Mouse (Mus musculus) neural tube, embryonic 14.5 days (tissue): ENCODE measurements at regions not wholly inside any gene's neighbourhood (a gene's known extent, or its start where the extent isn't known, plus 50 kb on each side); places are given as distances from the start of the nearest gene placed in this dataset.
A peak's percentile ranks its signal among the peaks of the same experiment; 100 is the strongest.

Experiments used
- ATAC-seq: fragments of 200-750 bp; cut with Nextera tagmentation; 2 replicates; pipeline ENCODE4 v1.8.0; 2017; ENCODE audit warnings: low read depth, mild to moderate bottlenecking, moderate TSS enrichment, moderate library complexity
- H3K27ac ChIP-seq: fragments of 300-500 bp; sonication (generic); 2 replicates; pipeline ENCODE4 v1.5.1; 2014; ENCODE audit warnings: low read depth, mild to moderate bottlenecking, control low read depth, low read length, moderate library complexity, mixed read lengths
- H3K27me3 ChIP-seq: fragments of 300-500 bp; sonication (generic); 2 replicates; pipeline ENCODE4 v1.6.1; 2014; ENCODE audit warnings: low read length; ENCODE audit not compliant: control insufficient read depth, insufficient read depth
- H3K36me3 ChIP-seq: fragments of 300-500 bp; sonication (generic); 2 replicates; pipeline ENCODE4 v1.6.1; 2014; ENCODE audit warnings: low read length, mixed read lengths; ENCODE audit not compliant: control insufficient read depth, insufficient read depth
- H3K4me1 ChIP-seq: fragments of 300-500 bp; sonication (generic); 2 replicates; pipeline ENCODE4 v1.6.1; 2014; ENCODE audit warnings: low read length; ENCODE audit not compliant: control insufficient read depth, insufficient read depth
- H3K4me2 ChIP-seq: fragments of 300-500 bp; sonication (generic); 2 replicates; pipeline ENCODE4 v1.6.1; 2014; ENCODE audit warnings: mild to moderate bottlenecking, low read depth, low read length, control low read depth
- H3K4me3 ChIP-seq: fragments of 300-500 bp; sonication (generic); 2 replicates; pipeline ENCODE4 v1.5.1; 2014; ENCODE audit warnings: low read depth, low read length, control low read depth, mixed read lengths
- H3K9ac ChIP-seq: fragments of 300-500 bp; sonication (generic); replicated peaks from 2 replicates; pipeline ENCODE4 v1.6.1; 2014; ENCODE audit warnings: low read depth, mild to moderate bottlenecking, control low read depth, low read length, mixed read lengths
- H3K9me3 ChIP-seq: fragments of 300-500 bp; sonication (generic); 2 replicates; pipeline ENCODE4 v1.6.1; 2016; ENCODE audit warnings: low read length; ENCODE audit not compliant: control insufficient read depth
- WGBS: fragments of 180-500 bp; shearing (Covaris S2); extraction: QIAGEN DNeasy Blood & Tissue Kit; methylation state at CpG from one replicate; pipeline ENCODE4 v1.1.7; 2014; 5-methylcytosine and 5-hydroxymethylcytosine counted together

GRCm38 (mm10) chr8:26680891-26681381 lies 296.2 kb upstream of the Zfp703 start:
- no peak for ATAC-seq
- H3K27ac ChIP-seq, result no peak overlapping the region
- H3K9me3 ChIP-seq, result no peaks in the 10 kb centered on the region
- WGBS, result 63% methylated on average over 11 of the region's 11 CpGs
- no peaks in the 10 kb centered on the region for H3K27me3 ChIP-seq
- no peaks in the 10 kb centered on the region for H3K36me3 ChIP-seq
- no peak overlapping the region for H3K4me3 ChIP-seq
- no peak overlapping the region for H3K4me2 ChIP-seq
- H3K9ac ChIP-seq, result no peak overlapping the region
- no peaks in the 10 kb centered on the region for H3K4me1 ChIP-seq

- Histone ChIP-seq H3K4me1 (peaks cover 10% of the 10 kb centered on the region), H3K4me2 (no peak overlapping the region), H3K36me3 (no peaks in the 10 kb centered on the region), H3K27me3 (no peaks in the 10 kb centered on the region), H3K27ac (no peak overlapping the region), H3K9me3 (no peaks in the 10 kb centered on the region), H3K4me3 (no peak overlapping the region), H3K9ac (no peak overlapping the region)
- ATAC-seq, result no peak
Measured at GRCm38 (mm10) chr8:26687146-26687545, 290.0 kb upstream of the Zfp703 start.

- no peaks in the 10 kb centered on the region for H3K27me3 ChIP-seq
- H3K36me3 ChIP-seq, result no peaks in the 10 kb centered on the region
- ATAC-seq, result no peak
- H3K9ac ChIP-seq, result no peak overlapping the region
- H3K27ac ChIP-seq, result no peak overlapping the region
- H3K4me1 ChIP-seq, result peaks cover 10% of the 10 kb centered on the region
- H3K4me2 ChIP-seq, result no peak overlapping the region
- WGBS, result 72% methylated on average over 4 of the region's 4 CpGs
- no peaks in the 10 kb centered on the region for H3K9me3 ChIP-seq
- H3K4me3 ChIP-seq, result no peak overlapping the region
Measured at GRCm38 (mm10) chr8:26688035-26688434, 289.1 kb upstream of the Zfp703 start.

- no peak overlapping the region for H3K27ac ChIP-seq
- WGBS, result 46% methylated on average over 5 of the region's 5 CpGs
- H3K4me1 ChIP-seq, result peaks cover 10% of the 10 kb centered on the region
- H3K36me3 ChIP-seq, result no peaks in the 10 kb centered on the region
- peak; percentile 25; the same call in 1 of the 2 replicates for ATAC-seq
- H3K4me3 ChIP-seq, result no peak overlapping the region
- H3K9me3 ChIP-seq, result no peaks in the 10 kb centered on the region
- H3K27me3 ChIP-seq, result no peaks in the 10 kb centered on the region
- no peak overlapping the region for H3K9ac ChIP-seq
- no peak overlapping the region for H3K4me2 ChIP-seq
Measured at GRCm38 (mm10) chr8:26688745-26689478, 288.2 kb upstream of the Zfp703 start.

GRCm38 (mm10) chr8:26689479-26690177 lies 287.5 kb upstream of the Zfp703 start:
- Histone ChIP-seq H3K4me1 (peaks cover 10% of the 10 kb centered on the region), H3K9me3 (no peaks in the 10 kb centered on the region), H3K4me3 (no peak overlapping the region), H3K4me2 (no peak overlapping the region), H3K27me3 (no peaks in the 10 kb centered on the region), H3K36me3 (no peaks in the 10 kb centered on the region), H3K27ac (no peak overlapping the region), H3K9ac (no peak overlapping the region)
- ATAC-seq, result peak; percentile 68
- WGBS, result 20% methylated on average over 10 of the region's 10 CpGs

GRCm38 (mm10) chr8:26690178-26690735 lies 286.9 kb upstream of the Zfp703 start:
- Histone ChIP-seq H3K36me3 (no peaks in the 10 kb centered on the region), H3K4me2 (no peak overlapping the region), H3K27ac (no peak overlapping the region), H3K27me3 (no peaks in the 10 kb centered on the region), H3K4me1 (peaks cover 10% of the 10 kb centered on the region), H3K4me3 (no peak overlapping the region), H3K9ac (no peak overlapping the region), H3K9me3 (no peaks in the 10 kb centered on the region)
- peak; percentile 62 for ATAC-seq
- WGBS, result 56% methylated on average over 6 of the region's 6 CpGs

GRCm38 (mm10) chr8:26697579-26698084 lies 279.5 kb upstream of the Zfp703 start:
- WGBS, result 94% methylated on average over 1 of the region's 4 CpGs
- ATAC-seq, result no peak
- H3K4me3 ChIP-seq, result no peak overlapping the region
- no peak overlapping the region for H3K4me2 ChIP-seq
- H3K27ac ChIP-seq, result no peak overlapping the region
- no peak overlapping the region for H3K9ac ChIP-seq
- no peaks in the 10 kb centered on the region for H3K36me3 ChIP-seq
- no peaks in the 10 kb centered on the region for H3K9me3 ChIP-seq
- H3K27me3 ChIP-seq, result no peaks in the 10 kb centered on the region
- no peaks in the 10 kb centered on the region for H3K4me1 ChIP-seq

GRCm38 (mm10) chr8:26698580-26698979 lies 278.5 kb upstream of the Zfp703 start:
- Histone ChIP-seq H3K27me3 (no peaks in the 10 kb centered on the region), H3K9ac (no peak overlapping the region), H3K4me3 (no peak overlapping the region), H3K4me2 (no peak overlapping the region), H3K27ac (no peak overlapping the region), H3K36me3 (no peaks in the 10 kb centered on the region), H3K4me1 (no peaks in the 10 kb centered on the region), H3K9me3 (no peaks in the 10 kb centered on the region)
- 64% methylated on average over 7 of the region's 7 CpGs for WGBS
- ATAC-seq, result no peak
